Mouse (Mus musculus): ENCODE data around the gene Slc25a39. TPM values are rescaled to one million over a fixed set of nuclear protein-coding genes. Genes with fewer than 3 reads are reported as not detected.
"Not testable (repeated sequence)": the region's sequence is repeated elsewhere in the genome, so short reads cannot be mapped to it uniquely, and the experiment has no call there.

Slc25a39 gene
- polyA plus RNA-seq, 1 experiment = 207 TPM

- H3K4me1 ChIP-seq (ENCODE audit: control insufficient read depth, insufficient read depth, low read length) = peaks cover 2% of the 10 kb centered on the region; the same call in 1 of the 2 replicates
- H3K4me3 ChIP-seq (replicated peaks; ENCODE audit: control insufficient read depth, low read depth, low read length) = no peak overlapping the region
- no peak overlapping the region for H3K27ac ChIP-seq (ENCODE audit: control insufficient read depth, insufficient read depth, low read depth, low read length, poor library complexity)
- TF ChIP-seq CTCF (IDR thresholded peaks at IDR 0.05; ENCODE audit: control insufficient read depth, insufficient read depth, low read length) = no peak
- no peak for TF ChIP-seq POLR2A (IDR thresholded peaks at IDR 0.05; ENCODE audit: borderline replicate concordance, control insufficient read depth, low read depth, low read length)
- WGBS = 81% methylated on average over 8 of the region's 8 CpGs
Measured at GRCm38 (mm10) chr11:102413059-102413458, 5.3 kb upstream of the Slc25a39 start.

GRCm38 (mm10) chr11:102411704-102412103, 4.0 kb upstream of the Slc25a39 start:
- WGBS = 8% methylated on average over 11 of the region's 11 CpGs
- Histone ChIP-seq H3K4me3 (replicated peaks; ENCODE audit: control insufficient read depth, low read depth, low read length) (no peak overlapping the region), H3K27ac (ENCODE audit: control insufficient read depth, insufficient read depth, low read depth, low read length, poor library complexity) (no peak overlapping the region), H3K4me1 (ENCODE audit: control insufficient read depth, insufficient read depth, low read length) (peaks cover 2% of the 10 kb centered on the region; the same call in 1 of the 2 replicates)
- no peak for TF ChIP-seq POLR2A (IDR thresholded peaks at IDR 0.05; ENCODE audit: borderline replicate concordance, control insufficient read depth, low read depth, low read length)
- peak; percentile 88 for TF ChIP-seq CTCF (IDR thresholded peaks at IDR 0.05; ENCODE audit: control insufficient read depth, insufficient read depth, low read length)

- Histone ChIP-seq H3K27ac (ENCODE audit: control insufficient read depth, insufficient read depth, low read depth, low read length, poor library complexity) (no peak overlapping the region), H3K4me3 (replicated peaks; ENCODE audit: control insufficient read depth, low read depth, low read length) (no peak overlapping the region), H3K4me1 (ENCODE audit: control insufficient read depth, insufficient read depth, low read length) (peaks cover 2% of the 10 kb centered on the region; the same call in 1 of the 2 replicates)
- 77% methylated on average over 3 of the region's 3 CpGs for WGBS
- TF ChIP-seq POLR2A (IDR thresholded peaks at IDR 0.05; ENCODE audit: borderline replicate concordance, control insufficient read depth, low read depth, low read length) (no peak), CTCF (IDR thresholded peaks at IDR 0.05; ENCODE audit: control insufficient read depth, insufficient read depth, low read length) (no peak)
Measured at GRCm38 (mm10) chr11:102411061-102411460, 3.3 kb upstream of the Slc25a39 start.

- not testable (repeated sequence) for H3K4me1 ChIP-seq (ENCODE audit: control insufficient read depth, insufficient read depth, low read length); H3K27ac ChIP-seq (ENCODE audit: control insufficient read depth, insufficient read depth, low read depth, low read length, poor library complexity)
Measured at GRCm38 (mm10) chr11:102410345-102410744, 2.6 kb upstream of the Slc25a39 start.

GRCm38 (mm10) chr11:102409795-102410330, 2.1 kb upstream of the Slc25a39 start:
- H3K4me1 ChIP-seq (ENCODE audit: control insufficient read depth, insufficient read depth, low read length) = peaks cover 2% of the 10 kb centered on the region; the same call in 1 of the 2 replicates
- TF ChIP-seq CTCF (IDR thresholded peaks at IDR 0.05; ENCODE audit: control insufficient read depth, insufficient read depth, low read length) = no peak
- TF ChIP-seq POLR2A (IDR thresholded peaks at IDR 0.05; ENCODE audit: borderline replicate concordance, control insufficient read depth, low read depth, low read length) = no peak
- WGBS = 76% methylated on average over 3 of the region's 3 CpGs
- H3K4me3 ChIP-seq (replicated peaks; ENCODE audit: control insufficient read depth, low read depth, low read length) = no peak overlapping the region
- H3K27ac ChIP-seq (ENCODE audit: control insufficient read depth, insufficient read depth, low read depth, low read length, poor library complexity) = no peak overlapping the region

More at GRCm38 (mm10) chr11:102410345-102410744, 2.6 kb upstream of the Slc25a39 start:
- not testable (repeated sequence) for H3K4me3 ChIP-seq (replicated peaks; ENCODE audit: control insufficient read depth, low read depth, low read length)
- 80% methylated on average over 3 of the region's 3 CpGs for WGBS

- peaks cover 2% of the 10 kb centered on the region; the same call in 1 of the 2 replicates for H3K4me1 ChIP-seq (ENCODE audit: control insufficient read depth, insufficient read depth, low read length)
- peak overlapping the region; percentile 67 for H3K4me3 ChIP-seq (replicated peaks; ENCODE audit: control insufficient read depth, low read depth, low read length)
- WGBS = 44% methylated on average over 15 of the region's 15 CpGs
- peak overlapping the region; percentile 85 for H3K27ac ChIP-seq (ENCODE audit: control insufficient read depth, insufficient read depth, low read depth, low read length, poor library complexity)
- TF ChIP-seq POLR2A (IDR thresholded peaks at IDR 0.05; ENCODE audit: borderline replicate concordance, control insufficient read depth, low read depth, low read length) (no peak), CTCF (IDR thresholded peaks at IDR 0.05; ENCODE audit: control insufficient read depth, insufficient read depth, low read length) (no peak)
Measured at GRCm38 (mm10) chr11:102408888-102409794, 1.4 kb upstream of the Slc25a39 start.

- H3K27ac ChIP-seq (ENCODE audit: control insufficient read depth, insufficient read depth, low read depth, low read length, poor library complexity) = peak overlapping the region; percentile 85
- WGBS = under 1% methylated on average over 32 of the region's 32 CpGs
- H3K4me1 ChIP-seq (ENCODE audit: control insufficient read depth, insufficient read depth, low read length) = peaks cover 2% of the 10 kb centered on the region; the same call in 1 of the 2 replicates
- peak overlapping the region; percentile 67 for H3K4me3 ChIP-seq (replicated peaks; ENCODE audit: control insufficient read depth, low read depth, low read length)
- no peak for TF ChIP-seq CTCF (IDR thresholded peaks at IDR 0.05; ENCODE audit: control insufficient read depth, insufficient read depth, low read length)
- TF ChIP-seq POLR2A (IDR thresholded peaks at IDR 0.05; ENCODE audit: borderline replicate concordance, control insufficient read depth, low read depth, low read length) = peak; percentile 60
Measured at GRCm38 (mm10) chr11:102408344-102408876, 664 bp upstream of the Slc25a39 start.
